Mouse (Mus musculus): ENCODE measurements around the gene Nsun7. TPM values are rescaled to one million over a fixed set of nuclear protein-coding genes. Genes with fewer than 3 reads are reported as not detected.

Nsun7 gene
- total and polyA plus RNA-seq, 2 experiments from 2014 or later = 0.07 TPM; not detected in 1

GRCm38 (mm10) chr5:66345140-66345539, 85.4 kb downstream of the Nsun7 start:
- TF ChIP-seq EP300 (IDR thresholded peaks at IDR 0.05; ENCODE audit: low read depth) = no peak
- TF ChIP-seq CTCF (IDR thresholded peaks at IDR 0.05; ENCODE audit: low read depth) = no peak
- WGBS = 50% methylated on average over 3 of the region's 3 CpGs
- Histone ChIP-seq H3K27ac (ENCODE audit: low read depth) (no peak overlapping the region), H3K36me3 (replicated peaks; ENCODE audit: control insufficient read depth, insufficient read depth, low read length) (no peaks in the 10 kb centered on the region), H3K9ac (replicated peaks; ENCODE audit: low read depth, low read length) (no peak overlapping the region), H3K9me3 (replicated peaks; ENCODE audit: control insufficient read depth, low read length) (no peaks in the 10 kb centered on the region), H3K27me3 (ENCODE audit: control insufficient read depth, insufficient read depth, low read length) (no peaks in the 10 kb centered on the region), H3K4me1 (ENCODE audit: control insufficient read depth, insufficient read depth) (no peaks in the 10 kb centered on the region), H3K4me3 (ENCODE audit: low read depth, low read length) (no peak overlapping the region), H3K4me2 (ENCODE audit: low read depth, low read length) (no peak overlapping the region)
- no peak for DNase-seq (ENCODE audit: low spot score)
- no peak for ATAC-seq (ENCODE audit: insufficient read depth, low read depth)

GRCm38 (mm10) chr5:66346756-66347155, 87.1 kb downstream of the Nsun7 start:
- Histone ChIP-seq H3K9ac (replicated peaks; ENCODE audit: low read depth, low read length) (no peak overlapping the region), H3K27ac (ENCODE audit: low read depth) (no peak overlapping the region), H3K4me1 (ENCODE audit: control insufficient read depth, insufficient read depth) (no peaks in the 10 kb centered on the region), H3K9me3 (replicated peaks; ENCODE audit: control insufficient read depth, low read length) (no peaks in the 10 kb centered on the region), H3K4me2 (ENCODE audit: low read depth, low read length) (no peak overlapping the region), H3K36me3 (replicated peaks; ENCODE audit: control insufficient read depth, insufficient read depth, low read length) (no peaks in the 10 kb centered on the region), H3K4me3 (ENCODE audit: low read depth, low read length) (no peak overlapping the region), H3K27me3 (ENCODE audit: control insufficient read depth, insufficient read depth, low read length) (no peaks in the 10 kb centered on the region)
- no peak for ATAC-seq (ENCODE audit: insufficient read depth, low read depth)
- WGBS = 89% methylated on average over 6 of the region's 6 CpGs
- DNase-seq (ENCODE audit: low spot score) = no peak
- TF ChIP-seq CTCF (IDR thresholded peaks at IDR 0.05; ENCODE audit: low read depth) = no peak
- TF ChIP-seq EP300 (IDR thresholded peaks at IDR 0.05; ENCODE audit: low read depth) = no peak

Other genes with a start within 250 kb of the Nsun7 start
- gene Rbm47, start 86.8 kb upstream of the Nsun7 start, total RNA-seq (2014; rRNA removed; ENCODE audit: low replicate concordance) = 2.5 and 11.2 TPM in 2 replicates
- 1.1 and 1.3 TPM in 2 replicates for gene Rbm47, start 86.8 kb upstream of the Nsun7 start, polyA plus RNA-seq (2015; fragmentation: Nextera tagmentation; extraction: Ambion mirVana)